Mouse (Mus musculus): ENCODE measurements around the gene Lrrc61.

DNA sequence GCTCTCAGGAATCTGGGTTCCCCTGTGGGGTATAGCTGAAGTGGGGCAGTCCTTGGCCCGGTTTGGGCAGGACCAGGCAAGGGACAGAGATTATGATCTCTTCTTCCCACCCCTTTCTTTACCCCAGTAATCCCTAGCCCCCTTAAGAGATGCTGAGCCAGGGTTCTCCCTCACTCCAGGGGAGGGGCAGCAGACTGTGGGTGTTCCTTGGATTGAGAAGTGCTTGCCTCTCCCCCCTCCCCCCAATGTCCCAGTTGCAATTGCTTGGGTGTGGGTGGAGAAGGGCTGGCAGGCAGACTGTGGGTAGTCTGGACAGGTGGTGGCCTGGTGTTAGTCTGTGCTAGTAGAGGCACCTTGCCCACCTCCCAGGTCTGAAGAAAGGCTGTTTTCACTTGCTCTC is 40.7 kb downstream of the Lrrc61 start:
- TF ChIP-seq POLR2A (IDR thresholded peaks at IDR 0.05; ENCODE audit: insufficient read depth, low read depth, low read length), result no peak
- no peak for TF ChIP-seq CTCF (IDR thresholded peaks at IDR 0.05; ENCODE audit: insufficient read depth, low read depth, low read length)
